Mouse (Mus musculus) 3134 (cell line): ENCODE measurements at regions not wholly inside any gene's neighbourhood (a gene's known extent, or its start where the extent isn't known, plus 50 kb on each side); places are given as distances from the start of the nearest gene placed in this dataset.
A peak's percentile ranks its signal among the peaks of the same experiment; 100 is the strongest.
"Not testable (repeated sequence)": the region's sequence is repeated elsewhere in the genome, so short reads cannot be mapped to it uniquely, and the experiment has no call there.

Experiments
- DNase-seq: peaks from one replicate; pipeline ENCODE4 v3.0.0-alpha.2; 2011; ENCODE audit warnings: low spot score; ENCODE audit not compliant: insufficient read length; ENCODE audit errors: extremely low read depth

GRCm38 (mm10) chr5:109842186-109842978, 80.8 kb upstream of the Gm15446 start:
- DNase-seq, result not testable (repeated sequence)

GRCm38 (mm10) chr5:109844236-109844635, 79.0 kb upstream of the Gm15446 start:
- not testable (repeated sequence) for DNase-seq

GRCm38 (mm10) chr5:109844753-109845186, 78.4 kb upstream of the Gm15446 start:
- DNase-seq, result no peak

- DNase-seq, result not testable (repeated sequence)
Observed at GRCm38 (mm10) chr5:109851225-109851624, 72.0 kb upstream of the Gm15446 start.

GRCm38 (mm10) chr5:109860402-109860801, 62.8 kb upstream of the Gm15446 start:
- no peak for DNase-seq

GRCm38 (mm10) chr5:109864517-109864916, 58.7 kb upstream of the Gm15446 start:
- not testable (repeated sequence) for DNase-seq

- no peak for DNase-seq
Observed at GRCm38 (mm10) chr5:109865628-109866027, 57.6 kb upstream of the Gm15446 start.

GRCm38 (mm10) chr5:109866337-109867126, 56.7 kb upstream of the Gm15446 start:
- DNase-seq, result peak; percentile 82

- DNase-seq, result not testable (repeated sequence)
Observed at GRCm38 (mm10) chr5:109867221-109867620, 56.0 kb upstream of the Gm15446 start.
